Mouse (Mus musculus): ENCODE results near the gene Hoxa9. TPM values are rescaled to one million over a fixed set of nuclear protein-coding genes. Genes with fewer than 3 reads are reported as not detected.
A peak's percentile ranks its signal among the peaks of the same experiment; 100 is the strongest.

Gene Hoxa9
- polyA plus RNA-seq, 1 experiment from 2014 or later: 1.3 TPM

- H3K9me3 ChIP-seq: no peaks in the 10 kb centered on the region
- H3K27ac ChIP-seq: no peak overlapping the region
- no peak for ATAC-seq (ENCODE audit: low FRiP score)
- no peak overlapping the region for H3K4me2 ChIP-seq
- no peaks in the 10 kb centered on the region for H3K36me3 ChIP-seq
- peaks cover 97% of the 10 kb centered on the region for H3K27me3 ChIP-seq
- H3K4me3 ChIP-seq: no peak overlapping the region
- WGBS: 15% methylated on average over 5 of the region's 5 CpGs
- no peak overlapping the region for H3K9ac ChIP-seq
- no peaks in the 10 kb centered on the region for H3K4me1 ChIP-seq (replicated peaks)
Observed at GRCm38 (mm10) chr6:52267221-52267620, 36.3 kb upstream of the Hoxa9 start.

GRCm38 (mm10) chr6:52266666-52266985 is 35.7 kb upstream of the Hoxa9 start:
- no peak for ATAC-seq (ENCODE audit: low FRiP score)
- Histone ChIP-seq H3K27me3 (peaks cover 98% of the 10 kb centered on the region), H3K27ac (no peak overlapping the region), H3K9ac (no peak overlapping the region), H3K4me2 (no peak overlapping the region), H3K36me3 (no peaks in the 10 kb centered on the region), H3K9me3 (no peaks in the 10 kb centered on the region), H3K4me3 (no peak overlapping the region), H3K4me1 (replicated peaks) (no peaks in the 10 kb centered on the region)
- 3% methylated on average over 9 of the region's 9 CpGs for WGBS

GRCm38 (mm10) chr6:52265913-52266665 is 35.2 kb upstream of the Hoxa9 start:
- H3K9me3 ChIP-seq: no peaks in the 10 kb centered on the region
- no peak overlapping the region for H3K4me3 ChIP-seq
- no peaks in the 10 kb centered on the region for H3K36me3 ChIP-seq
- H3K27ac ChIP-seq: no peak overlapping the region
- no peak overlapping the region for H3K9ac ChIP-seq
- H3K4me2 ChIP-seq: no peak overlapping the region
- H3K27me3 ChIP-seq: peaks cover 98% of the 10 kb centered on the region
- WGBS: 1% methylated on average over 19 of the region's 19 CpGs
- H3K4me1 ChIP-seq (replicated peaks): no peaks in the 10 kb centered on the region
- no peak for ATAC-seq (ENCODE audit: low FRiP score)

- H3K4me2 ChIP-seq: no peak overlapping the region
- peaks cover 3% of the 10 kb centered on the region; the same call in 1 of the 2 replicates for H3K4me1 ChIP-seq (replicated peaks)
- no peak overlapping the region for H3K27ac ChIP-seq
- no peak overlapping the region for H3K4me3 ChIP-seq
- H3K36me3 ChIP-seq: no peaks in the 10 kb centered on the region
- ATAC-seq (ENCODE audit: low FRiP score): no peak
- 1% methylated on average over 18 of the region's 18 CpGs for WGBS
- H3K27me3 ChIP-seq: peaks cover 98% of the 10 kb centered on the region
- no peak overlapping the region for H3K9ac ChIP-seq
- H3K9me3 ChIP-seq: no peaks in the 10 kb centered on the region
Observed at GRCm38 (mm10) chr6:52265306-52265912, 34.5 kb upstream of the Hoxa9 start.

- no peak for ATAC-seq (ENCODE audit: low FRiP score)
- 4% methylated on average over 5 of the region's 5 CpGs for WGBS
- peaks cover 3% of the 10 kb centered on the region for H3K4me1 ChIP-seq (replicated peaks)
Observed at GRCm38 (mm10) chr6:52264106-52264790, 33.4 kb upstream of the Hoxa9 start.

GRCm38 (mm10) chr6:52263321-52263585 is 32.4 kb upstream of the Hoxa9 start:
- Histone ChIP-seq H3K9ac (no peak overlapping the region), H3K4me1 (replicated peaks) (peaks cover 3% of the 10 kb centered on the region), H3K4me2 (no peak overlapping the region), H3K9me3 (no peaks in the 10 kb centered on the region), H3K27me3 (peaks cover 98% of the 10 kb centered on the region), H3K4me3 (no peak overlapping the region), H3K36me3 (no peaks in the 10 kb centered on the region), H3K27ac (no peak overlapping the region)
- WGBS: 3% methylated on average over 6 of the region's 6 CpGs
- no peak for ATAC-seq (ENCODE audit: low FRiP score)

More at GRCm38 (mm10) chr6:52264106-52264790, 33.4 kb upstream of the Hoxa9 start:
- no peaks in the 10 kb centered on the region for H3K36me3 ChIP-seq
- no peak overlapping the region for H3K4me2 ChIP-seq
- H3K9ac ChIP-seq: no peak overlapping the region
- H3K9me3 ChIP-seq: no peaks in the 10 kb centered on the region
- H3K4me3 ChIP-seq: no peak overlapping the region
- peaks cover 98% of the 10 kb centered on the region for H3K27me3 ChIP-seq
- H3K27ac ChIP-seq: no peak overlapping the region

- Histone ChIP-seq H3K27me3 (peaks cover 96% of the 10 kb centered on the region), H3K4me1 (replicated peaks) (peaks cover 3% of the 10 kb centered on the region), H3K27ac (no peak overlapping the region), H3K9ac (no peak overlapping the region), H3K9me3 (no peaks in the 10 kb centered on the region), H3K4me3 (no peak overlapping the region), H3K4me2 (no peak overlapping the region), H3K36me3 (no peaks in the 10 kb centered on the region)
- ATAC-seq (ENCODE audit: low FRiP score): no peak
- 1% methylated on average over 24 of the region's 24 CpGs for WGBS
Observed at GRCm38 (mm10) chr6:52262463-52263320, 31.8 kb upstream of the Hoxa9 start.

- Histone ChIP-seq H3K27ac (no peak overlapping the region), H3K9ac (no peak overlapping the region), H3K4me2 (no peak overlapping the region), H3K27me3 (peaks cover 97% of the 10 kb centered on the region), H3K4me1 (replicated peaks) (peaks cover 3% of the 10 kb centered on the region), H3K4me3 (no peak overlapping the region), H3K36me3 (no peaks in the 10 kb centered on the region), H3K9me3 (no peaks in the 10 kb centered on the region)
- 1% methylated on average over 9 of the region's 9 CpGs for WGBS
- ATAC-seq (ENCODE audit: low FRiP score): no peak
Observed at GRCm38 (mm10) chr6:52261751-52262462, 31.0 kb upstream of the Hoxa9 start.

- Histone ChIP-seq H3K4me1 (replicated peaks) (peaks cover 3% of the 10 kb centered on the region), H3K27ac (no peak within 1 kb of the TSS)
- ATAC-seq (ENCODE audit: low FRiP score): no peak
Observed at GRCm38 (mm10) chr6:52260654-52261575, 30.0 kb upstream of the Hoxa9 start, which contains the start of gene Hoxa13. Gene Hoxa13 (minus strand): TSS chr6:52260880.

GRCm38 (mm10) chr6:52259811-52260261 is 28.9 kb upstream of the Hoxa9 start:
- Histone ChIP-seq H3K27me3 (peaks cover 96% of the 10 kb centered on the region), H3K4me1 (replicated peaks) (peaks cover 3% of the 10 kb centered on the region), H3K36me3 (no peaks in the 10 kb centered on the region), H3K9me3 (no peaks in the 10 kb centered on the region), H3K27ac (no peak overlapping the region), H3K4me3 (peak overlapping the region; percentile 18), H3K9ac (no peak overlapping the region), H3K4me2 (0 out of 2 replicates have a peak overlapping the region, but pooled peaks have one; percentile 11)
- no peak for ATAC-seq (ENCODE audit: low FRiP score)
- WGBS: under 1% methylated on average over 39 of the region's 39 CpGs

More at GRCm38 (mm10) chr6:52260654-52261575, 30.0 kb upstream of the Hoxa9 start, which contains the start of gene Hoxa13:
- under 1% methylated on average over 31 of the region's 72 CpGs for WGBS
- Histone ChIP-seq H3K9ac (no peak within 1 kb of the TSS), H3K4me3 (peak within 1 kb of the TSS; percentile 18), H3K4me2 (peak within 1 kb of the TSS; percentile 40), H3K9me3 (no peaks in the 10 kb centered on the region), H3K36me3 (no peaks in the 10 kb centered on the region), H3K27me3 (peaks cover 96% of the 10 kb centered on the region)

Data from hindbrain, embryonic 13.5 days (tissue).